Mouse (Mus musculus): ENCODE measurements at regions not wholly inside any gene's neighbourhood (a gene's known extent, or its start where the extent isn't known, plus 50 kb on each side); places are given as distances from the start of the nearest gene placed in this dataset.

- Histone ChIP-seq H3K36me3 (ENCODE audit: control insufficient read depth in 1 of 2, insufficient read depth in 2 of 2, low read length in 2 of 2) (no peaks in the 10 kb centered on the region), H3K27ac (ENCODE audit: control insufficient read depth, low read depth, low read length) (no peak overlapping the region), H3K9me3 (replicated peaks; ENCODE audit: insufficient read depth, low read length) (no peaks in the 10 kb centered on the region), H3K9ac (ENCODE audit: control insufficient read depth, low read depth, low read length, poor library complexity, severe bottlenecking) (no peak overlapping the region), H3K79me2 (ENCODE audit: control insufficient read depth, insufficient read depth, low read length, poor library complexity) (no peaks in the 10 kb centered on the region), H3K27me3 (ENCODE audit: control insufficient read depth in 1 of 2, insufficient read depth in 2 of 2, low read length in 2 of 2) (no peaks in the 10 kb centered on the region), H3K4me1 (ENCODE audit: control insufficient read depth in 1 of 2, insufficient read depth in 2 of 2, low read length in 2 of 2) (no peaks in the 10 kb centered on the region), H3K4me3 (ENCODE audit: control insufficient read depth in 1 of 2, insufficient read depth in 1 of 2, low read depth in 2 of 2, low read length in 2 of 2) (no peak overlapping the region)
- TF ChIP-seq MAFK (IDR thresholded peaks at IDR 0.05; ENCODE audit: borderline replicate concordance, low read depth, low read length) (no peak), CHD1 (IDR thresholded peaks at IDR 0.05; ENCODE audit: low read depth, low read length) (no peak), MYC (IDR thresholded peaks at IDR 0.05; ENCODE audit: low read depth, low read length) (no peak), MAZ (IDR thresholded peaks at IDR 0.05; ENCODE audit: low read depth, low read length) (no peak), ZNF384 (IDR thresholded peaks at IDR 0.05; ENCODE audit: low read depth, low read length) (no peak), KAT2A (conservative IDR thresholded peaks at IDR 0.05; ENCODE audit: low read depth, low read length) (no peak), MEF2A (IDR thresholded peaks at IDR 0.05; ENCODE audit: extremely low read depth, insufficient replicate concordance, low read depth, low read length, poor library complexity, severe bottlenecking) (no peak), BHLHE40 (IDR thresholded peaks at IDR 0.05; ENCODE audit: borderline replicate concordance, low read depth, low read length) (no peak), ZKSCAN1 (IDR thresholded peaks at IDR 0.05; ENCODE audit: low read depth, low read length) (no peak), GABPA (IDR thresholded peaks at IDR 0.05; ENCODE audit: low read depth, low read length) (no peak), POLR2A (IDR thresholded peaks at IDR 0.05; ENCODE audit: control insufficient read depth in 1 of 2, insufficient read depth in 1 of 2, low read depth in 1 of 2, low read length in 2 of 2, poor library complexity in 1 of 2) (no peak)
- DNase-seq (ENCODE audit: low read depth, low spot score) = no peak
These were observed 182.9 kb upstream of the Agap1 start for GRCm38 (mm10) chr1:89271743-89272142.

- Histone ChIP-seq H3K4me1 (ENCODE audit: control insufficient read depth in 1 of 2, insufficient read depth in 2 of 2, low read length in 2 of 2) (no peaks in the 10 kb centered on the region), H3K27me3 (ENCODE audit: control insufficient read depth in 1 of 2, insufficient read depth in 2 of 2, low read length in 2 of 2) (no peaks in the 10 kb centered on the region), H3K27ac (ENCODE audit: control insufficient read depth, low read depth, low read length) (no peak overlapping the region), H3K4me3 (ENCODE audit: control insufficient read depth in 1 of 2, insufficient read depth in 1 of 2, low read depth in 2 of 2, low read length in 2 of 2) (no peak overlapping the region), H3K79me2 (ENCODE audit: control insufficient read depth, insufficient read depth, low read length, poor library complexity) (no peaks in the 10 kb centered on the region), H3K9me3 (replicated peaks; ENCODE audit: insufficient read depth, low read length) (no peaks in the 10 kb centered on the region), H3K36me3 (ENCODE audit: control insufficient read depth in 1 of 2, insufficient read depth in 2 of 2, low read length in 2 of 2) (no peaks in the 10 kb centered on the region), H3K9ac (ENCODE audit: control insufficient read depth, low read depth, low read length, poor library complexity, severe bottlenecking) (no peak overlapping the region)
- DNase-seq (ENCODE audit: low read depth, low spot score) = no peak
- no peak for TF ChIP-seq CHD2 (IDR thresholded peaks at IDR 0.05; ENCODE audit: low read length)
- no peak for TF ChIP-seq TCF12 (IDR thresholded peaks at IDR 0.05; ENCODE audit: low read depth, low read length)
- TF ChIP-seq USF2 (IDR thresholded peaks at IDR 0.05; ENCODE audit: borderline replicate concordance in 1 of 2, insufficient read depth in 1 of 2, low read depth in 1 of 2, low read length in 2 of 2) = no peak
- TF ChIP-seq RCOR1 (IDR thresholded peaks at IDR 0.05; ENCODE audit: low read depth, low read length) = no peak
- TF ChIP-seq JUND (IDR thresholded peaks at IDR 0.05; ENCODE audit: low read depth, low read length) = no peak
- TF ChIP-seq MEF2A (IDR thresholded peaks at IDR 0.05; ENCODE audit: extremely low read depth, insufficient replicate concordance, low read depth, low read length, poor library complexity, severe bottlenecking) = no peak
- no peak for TF ChIP-seq POLR2AphosphoS2 (IDR thresholded peaks at IDR 0.05; ENCODE audit: low read length)
- no peak for TF ChIP-seq MAZ (IDR thresholded peaks at IDR 0.05; ENCODE audit: low read depth, low read length)
- TF ChIP-seq MYB (IDR thresholded peaks at IDR 0.05; ENCODE audit: low read depth, low read length) = no peak
These were observed 181.6 kb upstream of the Agap1 start for GRCm38 (mm10) chr1:89273021-89273420.
